Mouse (Mus musculus) gastrocnemius, postnatal 4 days (tissue): Measurements from ENCODE around the gene Adamts2. TPM values are rescaled to one million over a fixed set of nuclear protein-coding genes. Genes with fewer than 3 reads are reported as not detected.

Source experiments
- DNase-seq, 2 experiments: peaks; one replicate each; pipeline ENCODE4 v3.0.0; 2021 to 2022; ENCODE audit warnings: low spot score in 2 of 2, mixed read lengths in 2 of 2
- total RNA-seq, 2 experiments: library from RNA; stranded (reverse); gene quantifications; 2 replicates each; pipeline ENCODE4 v1.2.3; 2021

The Adamts2 gene
- total RNA-seq, 2 experiments from 2014 or later = 38.0 to 42.3 TPM

DNA sequence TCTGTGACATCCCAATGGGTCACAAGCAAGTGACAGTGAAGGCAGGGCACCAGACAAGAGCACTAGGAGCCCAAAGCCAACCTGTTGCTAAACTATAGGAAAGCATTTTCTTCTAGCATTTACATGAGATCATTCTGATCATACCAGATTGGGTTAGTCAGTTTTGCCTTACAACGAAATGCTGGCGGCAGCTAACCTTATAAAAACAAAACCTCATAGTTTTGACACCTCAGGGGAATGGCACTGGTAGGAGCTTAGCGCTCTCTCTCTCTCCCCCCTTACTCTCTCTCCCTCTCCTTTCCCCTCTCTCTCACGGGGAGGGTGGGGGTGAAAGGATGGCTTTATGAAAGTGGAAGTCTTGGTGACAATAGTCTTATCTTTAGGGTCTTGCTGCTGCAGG lies 123.7 kb downstream of the Adamts2 start:
- DNase-seq = no peak

- no peak for DNase-seq
Measured at GRCm38 (mm10) chr11:50726035-50726434, 124.2 kb downstream of the Adamts2 start.

GRCm38 (mm10) chr11:50733146-50733545 lies 131.3 kb downstream of the Adamts2 start:
- DNase-seq = no peak

DNA sequence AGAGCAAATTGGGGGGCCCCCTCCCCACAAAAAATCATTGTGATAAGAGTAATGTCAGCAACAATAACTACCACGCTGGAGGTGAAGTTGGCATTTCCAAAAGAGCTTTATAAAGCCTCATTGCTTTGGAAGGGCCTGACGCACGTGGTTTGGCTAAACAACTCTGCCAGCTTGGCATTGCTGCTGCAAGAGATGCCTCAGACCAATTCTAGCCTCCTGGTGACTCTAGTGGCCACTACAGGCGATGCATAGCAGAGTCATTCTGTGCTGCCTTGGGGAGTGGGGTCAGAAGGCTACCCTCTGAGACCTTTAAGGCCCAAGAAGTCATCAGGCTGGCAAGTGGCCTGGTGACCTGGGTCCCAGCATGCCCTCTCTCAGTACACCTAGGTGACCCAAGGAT lies 132.2 kb downstream of the Adamts2 start:
- DNase-seq = peak in 1 of 2 experiments; percentile 24

GRCm38 (mm10) chr11:50736548-50736947 lies 134.7 kb downstream of the Adamts2 start:
- DNase-seq = no peak

DNA sequence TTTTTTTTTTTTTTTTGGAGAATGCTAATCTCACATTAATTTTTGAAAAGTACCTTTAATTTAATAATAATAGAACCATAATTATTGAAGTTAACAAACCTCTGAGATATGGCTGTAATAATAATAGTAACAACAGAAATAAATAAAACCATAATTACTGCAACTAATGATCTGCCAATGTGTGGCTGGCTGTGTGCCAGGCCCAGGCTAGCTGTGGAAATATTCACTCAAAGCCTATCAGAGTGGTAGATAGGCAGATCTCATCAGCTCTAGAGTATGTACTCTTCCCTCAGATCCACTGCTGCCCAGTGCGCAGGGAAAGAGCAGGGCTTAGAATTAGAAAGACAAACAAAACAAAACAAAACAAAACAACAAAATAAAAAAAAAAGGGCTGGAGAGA lies 136.6 kb downstream of the Adamts2 start:
- no peak for DNase-seq

DNA sequence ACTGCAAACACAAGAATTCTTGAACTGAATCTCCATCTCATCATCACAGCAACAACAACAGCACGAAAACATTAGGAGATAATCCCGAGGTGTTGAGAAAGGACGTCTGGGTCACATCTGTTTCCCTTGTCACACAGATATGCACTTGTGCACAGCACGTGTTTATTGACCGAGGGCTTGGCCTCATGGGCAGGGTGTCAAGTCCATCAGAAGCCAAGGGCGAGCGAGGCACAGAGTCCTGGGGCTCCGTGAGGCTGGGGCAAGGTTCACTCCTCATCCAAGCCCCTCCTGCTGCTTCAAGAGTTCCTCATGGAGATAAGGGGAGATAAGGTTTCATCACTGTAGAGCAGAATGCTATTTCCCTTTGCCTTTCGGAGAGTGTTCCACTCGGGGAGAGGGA lies 137.6 kb downstream of the Adamts2 start:
- DNase-seq = no peak

DNA sequence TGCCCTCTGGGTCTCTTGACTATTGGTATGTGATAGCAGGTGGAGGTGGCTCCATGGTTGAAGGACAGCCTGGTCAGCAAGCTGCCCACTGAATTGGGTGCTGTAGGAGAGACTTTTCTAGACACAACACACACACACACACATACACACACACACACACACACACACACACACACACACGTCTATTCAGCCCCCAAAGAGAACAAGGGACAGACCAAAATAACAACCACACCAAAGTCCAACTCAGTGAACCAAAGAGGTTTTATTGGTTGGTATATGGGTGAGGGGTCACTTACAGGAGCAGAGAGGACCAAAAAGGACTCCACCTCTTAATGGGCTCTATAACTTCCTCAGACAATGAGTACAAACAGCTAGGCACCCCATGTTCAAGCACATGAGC lies 140.3 kb downstream of the Adamts2 start:
- DNase-seq = no peak

- DNase-seq = peak in 1 of 2 experiments; percentile 57
Measured at GRCm38 (mm10) chr11:50744971-50745370, 143.1 kb downstream of the Adamts2 start.

- peak in 1 of 2 experiments; percentile 54 for DNase-seq
Measured at GRCm38 (mm10) chr11:50746508-50746907, 144.6 kb downstream of the Adamts2 start.

GRCm38 (mm10) chr11:50750983-50751585 lies 149.2 kb downstream of the Adamts2 start:
- DNase-seq = no peak

- no peak for DNase-seq
Measured at GRCm38 (mm10) chr11:50757741-50758140, 155.9 kb downstream of the Adamts2 start.

GRCm38 (mm10) chr11:50766461-50766860 lies 164.6 kb downstream of the Adamts2 start:
- DNase-seq = no peak

DNA sequence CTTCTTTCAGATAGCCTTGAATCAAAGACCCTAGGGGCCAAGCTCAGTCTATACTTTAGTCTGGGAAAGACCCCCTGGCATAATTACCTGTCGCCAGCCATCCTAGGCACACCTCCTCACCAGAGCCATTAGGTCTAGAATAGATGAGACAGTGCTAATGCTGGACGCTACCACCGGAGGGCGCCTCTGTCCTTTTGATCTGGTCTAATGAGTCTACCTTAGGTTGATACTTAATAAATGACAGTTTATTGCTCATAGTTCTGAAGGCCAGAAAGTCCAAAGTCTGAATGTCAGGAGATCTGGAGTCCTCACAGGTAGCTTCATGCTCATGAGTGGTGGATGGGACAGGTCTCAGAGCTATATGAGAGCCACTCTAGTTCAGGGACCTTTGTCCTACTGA lies 165.2 kb downstream of the Adamts2 start:
- DNase-seq = peak in 1 of 2 experiments; percentile 28

DNA sequence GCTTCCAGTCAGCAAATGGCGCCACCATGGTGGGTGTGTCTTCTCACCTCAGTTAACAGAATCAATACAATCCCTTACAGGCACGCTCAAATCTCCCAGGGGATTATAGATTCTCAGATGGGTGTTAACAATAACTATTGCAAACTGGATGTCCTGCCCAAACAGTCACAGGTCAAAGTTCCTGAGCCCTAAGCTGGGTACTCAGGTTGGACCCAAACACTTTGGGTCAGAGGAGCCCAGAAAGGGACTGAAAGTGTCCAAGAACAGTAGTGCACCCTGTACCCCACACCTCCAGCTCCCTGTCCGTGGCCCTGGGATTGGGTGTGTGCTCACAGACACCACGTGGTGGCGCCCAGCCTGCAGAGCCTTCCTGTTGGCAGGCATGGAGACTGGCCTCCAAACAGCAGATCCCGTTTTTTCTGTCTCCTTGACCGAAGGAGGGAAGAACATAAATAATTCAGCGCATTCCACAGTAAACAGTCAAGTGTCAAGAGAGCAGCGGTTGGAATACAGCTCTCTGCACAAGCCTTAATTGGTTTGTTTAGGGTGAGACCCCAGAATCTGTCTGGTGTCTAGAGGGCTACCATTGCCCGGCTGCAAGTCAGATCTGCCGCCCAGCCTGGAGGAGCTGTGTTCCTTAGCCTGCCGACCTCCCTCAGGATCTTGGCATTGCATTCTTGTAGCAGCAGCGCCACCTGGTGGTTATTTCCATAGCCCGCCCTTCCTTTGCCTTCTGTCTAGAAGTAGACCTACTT lies 167.3 kb downstream of the Adamts2 start:
- DNase-seq = peak; percentile 78 to 85

- no peak for DNase-seq
Measured at GRCm38 (mm10) chr11:50771006-50771405, 169.1 kb downstream of the Adamts2 start.

GRCm38 (mm10) chr11:50797674-50798073 lies 195.8 kb downstream of the Adamts2 start:
- DNase-seq = no peak

DNA sequence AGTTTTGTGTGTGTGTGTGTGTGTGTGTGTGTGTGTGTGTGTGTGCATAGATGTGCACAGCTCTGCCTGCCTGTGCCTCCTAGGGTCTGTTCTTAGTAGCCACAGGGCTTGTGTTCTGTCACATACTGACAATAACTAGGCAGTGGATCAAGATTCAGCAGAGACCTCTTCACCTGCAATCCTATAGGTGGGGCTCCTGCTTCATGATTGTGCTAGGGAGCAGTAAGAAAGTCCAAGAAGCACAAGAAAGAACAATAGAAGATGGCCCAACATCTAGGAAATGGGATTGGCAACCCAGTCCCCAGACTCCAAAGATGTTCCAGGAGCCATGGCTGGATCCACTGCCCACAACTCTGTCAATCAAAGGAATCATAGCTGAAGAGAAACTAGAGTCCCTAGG lies 197.0 kb downstream of the Adamts2 start:
- no peak for DNase-seq

DNA sequence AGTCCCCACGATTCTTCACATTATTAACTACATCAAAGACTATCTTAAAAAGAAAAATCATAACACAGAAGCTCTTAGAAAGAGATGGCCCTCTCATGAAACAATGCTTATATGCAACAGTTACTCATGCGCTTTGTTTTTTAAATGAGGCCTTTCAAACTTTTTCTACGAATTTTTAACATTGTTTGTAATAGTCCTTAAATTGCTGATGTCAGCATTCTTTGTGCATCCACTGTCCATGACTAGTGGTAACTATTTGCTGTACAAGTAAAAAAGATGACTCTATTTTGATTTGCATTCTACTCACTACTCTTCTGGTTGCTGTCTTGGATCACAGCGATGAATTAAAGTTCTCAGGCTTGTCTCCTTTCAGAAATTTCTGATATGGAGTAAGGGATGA lies 212.3 kb downstream of the Adamts2 start:
- DNase-seq = no peak

DNA sequence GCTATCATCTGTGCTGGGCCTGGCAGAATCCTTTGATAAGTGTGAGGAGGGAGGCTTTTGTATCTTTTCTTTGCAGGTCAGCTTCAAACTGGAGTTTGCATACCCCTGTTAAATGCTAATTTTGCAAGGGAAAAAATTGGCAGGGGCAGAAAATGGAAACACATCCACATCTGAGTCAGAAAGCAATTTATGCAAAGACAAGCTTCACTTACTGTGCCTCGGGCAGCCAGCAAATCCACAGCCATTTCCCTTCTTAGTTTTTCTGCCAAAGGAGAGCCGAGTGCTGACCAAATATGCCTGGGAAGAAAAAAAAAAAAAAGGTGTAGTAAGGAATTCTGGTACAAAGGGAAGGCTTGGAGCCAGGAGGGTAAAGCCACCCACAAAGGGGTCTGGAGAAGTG lies 224.3 kb downstream of the Adamts2 start:
- DNase-seq = no peak

- DNase-seq = peak; percentile 70 to 88
Measured at GRCm38 (mm10) chr11:50827010-50827953, 225.4 kb downstream of the Adamts2 start, which contains the start of gene Zfp354c. TSS of gene Zfp354c (minus strand) at chr11:50827724.

GRCm38 (mm10) chr11:50835727-50836126 lies 233.8 kb downstream of the Adamts2 start:
- no peak for DNase-seq
